Mouse (Mus musculus) heart, postnatal 0 days (tissue): ENCODE measurements around the gene Mrtfa.

Source experiments
- CTCF ChIP-seq: IDR thresholded peaks from 2 replicates; pipeline ENCODE4 v1.5.1; 2016; ENCODE audit warnings: antibody characterized with exemption, control low read depth, low read depth
- EP300 ChIP-seq: IDR thresholded peaks from 2 replicates; pipeline ENCODE4 v1.6.1; 2016; ENCODE audit warnings: antibody characterized with exemption, low read depth

DNA sequence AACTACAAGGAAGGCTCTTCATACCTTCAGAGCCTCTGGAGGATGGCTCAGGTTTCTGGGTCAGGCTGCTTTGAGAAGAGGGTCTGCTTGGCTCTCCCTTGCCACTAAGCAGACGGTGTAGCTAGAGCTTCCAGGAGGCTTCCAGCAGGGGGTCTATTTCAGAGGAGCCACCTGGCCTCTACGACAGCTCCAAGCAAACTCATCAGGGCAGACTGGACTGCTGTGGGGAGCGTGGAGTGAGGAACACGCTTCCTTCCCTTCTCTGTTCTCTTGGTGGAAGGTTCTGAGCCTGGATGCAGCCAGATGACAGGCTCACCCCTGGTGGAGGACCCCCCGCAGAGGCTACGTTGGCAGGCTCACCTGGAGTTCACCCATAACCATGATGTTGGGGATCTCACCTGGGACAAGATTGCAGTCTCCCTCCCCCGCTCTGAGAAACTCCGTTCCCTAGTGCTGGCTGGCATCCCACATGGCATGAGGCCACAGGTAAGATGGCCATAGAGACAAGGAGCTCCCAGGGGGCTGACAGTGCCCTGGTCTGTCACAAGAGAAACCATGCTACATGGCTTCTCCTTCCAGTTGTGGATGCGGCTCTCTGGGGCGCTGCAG is 184.3 kb downstream of the Mrtfa start:
- TF ChIP-seq CTCF (no peak), EP300 (no peak)
